In the genomic region with DNA sequence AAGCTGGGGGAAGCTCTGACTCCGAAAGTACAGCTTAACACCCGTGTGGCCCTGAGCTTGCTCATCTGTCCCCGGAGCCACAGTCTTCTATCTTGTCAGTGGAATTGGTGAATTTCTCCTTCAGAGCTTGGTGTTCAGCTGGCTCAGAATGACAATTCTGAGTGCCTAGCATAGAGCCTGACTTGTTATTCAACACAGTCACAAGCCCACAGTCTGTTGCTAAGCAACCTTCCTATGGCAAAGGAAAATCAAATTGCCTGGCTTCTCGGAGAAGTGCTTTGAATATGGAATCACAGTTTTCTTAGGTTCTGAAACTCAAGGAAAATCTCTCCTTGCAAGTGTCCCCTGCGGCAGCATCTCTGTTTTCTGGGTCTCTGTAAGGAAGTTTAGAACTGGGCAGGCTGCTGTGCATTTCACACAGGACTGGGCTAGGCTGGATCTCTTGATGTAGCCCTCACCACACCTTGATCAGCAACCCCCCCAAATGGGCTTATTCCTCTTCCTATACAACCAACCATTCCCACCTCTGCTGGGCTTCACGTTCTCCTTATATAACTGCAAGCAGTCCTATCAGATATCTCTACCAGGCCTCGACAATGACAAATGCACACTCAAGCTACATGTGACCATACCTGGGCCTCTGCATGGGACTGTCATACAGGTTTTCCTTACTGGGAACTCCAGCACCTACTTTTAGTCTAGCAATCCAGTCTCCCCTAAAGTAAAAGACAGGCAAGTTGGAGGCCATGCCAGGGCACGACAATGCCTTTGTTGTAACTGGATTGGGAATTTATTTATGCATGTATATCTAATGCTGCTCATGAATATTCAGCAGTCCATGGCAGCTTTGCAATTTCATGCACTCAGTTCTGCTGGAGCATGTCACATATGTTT, we compare ENCODE assay signal across 11 mouse cellular contexts.
A peak's percentile ranks its signal among the peaks of the same experiment; 100 is the strongest.
DNase-seq lines count a peak whose midpoint lies in the region; ATAC-seq lines count a peak whose summit lies in the region.
"Had no signal": no experiment of that assay in that cellular context is flagged by ENCODE, and none has a peak within 500 bp of the region (broad histone marks: within the 10 kb centered on the region; RNA-seq: fewer than 3 reads in every experiment).

No protein-coding gene starts in this region.

- no peak overlapping the region for H3K4me3 ChIP-seq in forebrain, embryonic 15.5 days
- no peak overlapping the region for H3K4me3 ChIP-seq in neural tube, embryonic 15.5 days (replicated peaks)
- H3K4me3 ChIP-seq: heart, adult 2 months; limb, embryonic 15.5 days had no signal

- peak; percentile 3 to 9 for DNase-seq in layer of hippocampus, postnatal 25 days (ENCODE audit: extremely low spot score in 1 of 2, low spot score in 1 of 2)
- DNase-seq in layer of hippocampus, postnatal 36 days = no peak
- DNase-seq in left cerebral cortex, adult 9 months (ENCODE audit: low spot score in 2 of 2) = peak; percentile 19 to 39
- no peak for DNase-seq in cerebellum, postnatal 25 days
- DNase-seq in yolk sac, embryonic 10.5 days (ENCODE audit: low spot score) = no peak
- DNase-seq: kidney, adult 2 months had no signal

- H3K9me3 ChIP-seq in forebrain, embryonic 15.5 days = no peaks in the 10 kb centered on the region
- H3K9me3 ChIP-seq in neural tube, embryonic 15.5 days (replicated peaks) = no peaks in the 10 kb centered on the region
- H3K9me3 ChIP-seq: limb, embryonic 15.5 days had no signal

- H3K36me3 ChIP-seq in forebrain, embryonic 15.5 days = no peaks in the 10 kb centered on the region
- no peaks in the 10 kb centered on the region for H3K36me3 ChIP-seq in neural tube, embryonic 15.5 days
- H3K36me3 ChIP-seq: limb, embryonic 15.5 days had no signal

- ATAC-seq in forebrain, embryonic 15.5 days (replicated peaks) = peak; percentile 82
- peak; percentile 76 for ATAC-seq in neural tube, embryonic 15.5 days (ENCODE audit: low FRiP score)
- no peak for ATAC-seq in erythroid progenitor cell, adult 5-6 weeks (replicated peaks; ENCODE audit: low FRiP score, poor library complexity, severe bottlenecking)

- peaks cover 15% of the 10 kb centered on the region for H3K4me1 ChIP-seq in forebrain, embryonic 15.5 days
- H3K4me1 ChIP-seq in neural tube, embryonic 15.5 days = peaks cover 10% of the 10 kb centered on the region
- H3K4me1 ChIP-seq: limb, embryonic 15.5 days had no signal

- H3K4me2 ChIP-seq in forebrain, embryonic 15.5 days (replicated peaks) = no peak overlapping the region
- no peak overlapping the region for H3K4me2 ChIP-seq in neural tube, embryonic 15.5 days
- H3K4me2 ChIP-seq: limb, embryonic 15.5 days had no signal

- 43% methylated on average over 8 of the region's 8 CpGs for WGBS in forebrain, embryonic 15.5 days
- 45% methylated on average over 8 of the region's 8 CpGs for WGBS in neural tube, embryonic 15.5 days

- 0 out of 2 replicates have a peak overlapping the region, but pooled peaks have one; percentile 32 for H3K27ac ChIP-seq in forebrain, embryonic 15.5 days (replicated peaks)
- no peak overlapping the region for H3K27ac ChIP-seq in neural tube, embryonic 15.5 days (replicated peaks)
- H3K27ac ChIP-seq: heart, adult 2 months; limb, embryonic 15.5 days had no signal

- no peak overlapping the region for H3K9ac ChIP-seq in forebrain, embryonic 15.5 days (replicated peaks)
- no peak overlapping the region for H3K9ac ChIP-seq in neural tube, embryonic 15.5 days (replicated peaks)
- H3K9ac ChIP-seq: limb, embryonic 15.5 days had no signal

- no peaks in the 10 kb centered on the region for H3K27me3 ChIP-seq in forebrain, embryonic 15.5 days
- no peaks in the 10 kb centered on the region for H3K27me3 ChIP-seq in neural tube, embryonic 15.5 days (replicated peaks)
- H3K27me3 ChIP-seq: limb, embryonic 15.5 days had no signal

Comparison
In these comparisons a context has a peak if more than half of its experiments do, and no peak if none do; other contexts are left out.
1. DNase-seq: peak in layer of hippocampus, postnatal 25 days (2 of 2) and left cerebral cortex, adult 9 months (2 of 2); none in layer of hippocampus, postnatal 36 days (0 of 2), cerebellum, postnatal 25 days (0 of 2) and yolk sac, embryonic 10.5 days (single experiment).